Mouse (Mus musculus): Measurements from ENCODE around the gene Ddb1.

DNA sequence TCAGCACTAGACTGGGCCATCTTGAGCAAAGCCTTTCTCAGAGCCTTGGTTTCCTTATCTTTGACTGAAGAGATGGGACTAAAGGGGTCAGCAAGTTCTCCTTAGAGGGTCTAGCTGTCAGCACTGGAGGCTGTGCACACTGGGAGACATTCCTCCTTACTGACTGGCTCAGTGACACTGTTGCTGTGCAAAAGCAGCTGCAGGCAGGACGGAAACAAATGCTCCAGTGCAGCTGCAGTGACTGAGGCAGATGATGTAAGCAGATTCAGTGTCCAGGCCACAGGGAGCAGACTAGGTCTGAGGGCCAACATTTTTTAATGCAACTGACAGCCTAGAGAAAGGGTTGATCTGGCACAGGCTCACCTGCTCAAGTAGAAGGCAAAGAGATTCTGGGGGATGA lies 68.1 kb downstream of the Ddb1 start:
- TF ChIP-seq POLR2A (IDR thresholded peaks at IDR 0.05; ENCODE audit: insufficient read depth, low read length): no peak
- no peak for TF ChIP-seq CTCF (IDR thresholded peaks at IDR 0.05; ENCODE audit: low read depth, low read length)
- no peak for TF ChIP-seq EP300 (IDR thresholded peaks at IDR 0.05; ENCODE audit: insufficient read depth, low read depth, low read length)
